Mouse (Mus musculus) intestine, embryonic 16.5 days (tissue): Measurements from ENCODE around the gene Arhgap18. TPM values are rescaled to one million over a fixed set of nuclear protein-coding genes. Genes with fewer than 3 reads are reported as not detected.

Source experiments
- ATAC-seq: fragments of 200-750 bp; cut with Nextera tagmentation; 2 replicates; pipeline ENCODE4 v1.8.0; 2017; ENCODE audit warnings: moderate TSS enrichment, moderate library complexity
- H3K27ac ChIP-seq: fragments of 300-500 bp; sonication (generic); 2 replicates; pipeline ENCODE4 v1.5.1; 2014; ENCODE audit warnings: mild to moderate bottlenecking, low read length
- H3K27me3 ChIP-seq: fragments of 300-500 bp; sonication (generic); replicated peaks from 2 replicates; pipeline ENCODE4 v1.6.1; 2014; ENCODE audit warnings: low read length, control low read depth, mixed read lengths; ENCODE audit not compliant: control insufficient read depth, insufficient read depth
- H3K36me3 ChIP-seq: fragments of 300-500 bp; sonication (generic); 2 replicates; pipeline ENCODE4 v1.6.1; 2014; ENCODE audit warnings: low read length, control low read depth; ENCODE audit not compliant: control insufficient read depth, insufficient read depth
- H3K4me1 ChIP-seq: fragments of 300-500 bp; sonication (generic); 2 replicates; pipeline ENCODE4 v1.6.1; 2014; ENCODE audit warnings: low read length, control low read depth, mixed read lengths; ENCODE audit not compliant: control insufficient read depth, insufficient read depth
- H3K4me2 ChIP-seq: fragments of 300-500 bp; sonication (generic); 2 replicates; pipeline ENCODE4 v1.6.1; 2014; ENCODE audit warnings: low read depth, low read length, control low read depth
- H3K4me3 ChIP-seq: fragments of 300-500 bp; sonication (generic); 2 replicates; pipeline ENCODE4 v1.5.1; 2014; ENCODE audit warnings: mild to moderate bottlenecking, low read length
- H3K9ac ChIP-seq: fragments of 300-500 bp; sonication (generic); 2 replicates; pipeline ENCODE4 v1.6.1; 2014; ENCODE audit warnings: low read depth, low read length
- H3K9me3 ChIP-seq: fragments of 300-500 bp; sonication (generic); 2 replicates; pipeline ENCODE4 v1.6.1; 2016; ENCODE audit warnings: low read length, control low read depth; ENCODE audit not compliant: control insufficient read depth
- WGBS: fragments of 180-500 bp; shearing (Covaris S2); extraction: QIAGEN DNeasy Blood & Tissue Kit; methylation state at CpG from one replicate; pipeline ENCODE4 v1.1.7; 2014; 5-methylcytosine and 5-hydroxymethylcytosine counted together
- polyA plus RNA-seq: library from polyadenylated mRNA; unstranded; fragments of >200 nt; fragmentation: Nextera tagmentation; extraction: Ambion mirVana; gene quantifications from 2 replicates; pipeline ENCODE4 v1.2.1, GENCODE M21; 2015

Gene Arhgap18
- polyA plus RNA-seq, 1 experiment from 2014 or later, result 48.9 TPM

GRCm38 (mm10) chr10:26849311-26849710 lies 96.1 kb downstream of the Arhgap18 start:
- WGBS, result 86% methylated on average over 4 of the region's 4 CpGs
- Histone ChIP-seq H3K36me3 (no peaks in the 10 kb centered on the region), H3K4me2 (no peak overlapping the region), H3K4me3 (no peak overlapping the region), H3K9me3 (no peaks in the 10 kb centered on the region), H3K9ac (no peak overlapping the region), H3K4me1 (no peaks in the 10 kb centered on the region), H3K27ac (no peak overlapping the region), H3K27me3 (no peaks in the 10 kb centered on the region)
- no peak for ATAC-seq

DNA sequence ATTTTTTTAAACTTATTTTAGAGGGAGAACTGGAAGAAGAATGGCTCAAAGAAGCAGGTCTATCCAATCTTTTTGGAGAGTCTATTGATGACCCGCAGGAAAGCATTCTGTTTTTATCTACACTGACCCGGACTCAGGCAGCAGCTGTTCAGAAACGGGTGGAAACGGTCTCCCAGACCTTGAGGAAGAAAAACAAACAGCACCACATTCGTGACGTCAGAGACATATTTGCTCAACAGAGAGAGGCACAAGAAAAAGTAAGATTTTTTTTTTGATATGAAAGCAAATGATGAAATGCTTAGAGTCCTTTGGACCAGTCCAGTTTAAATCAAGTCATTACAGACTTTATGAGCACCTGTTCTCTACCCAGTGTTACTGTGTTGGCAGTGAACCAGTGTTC lies 96.6 kb downstream of the Arhgap18 start:
- Histone ChIP-seq H3K4me1 (no peaks in the 10 kb centered on the region), H3K9me3 (no peaks in the 10 kb centered on the region), H3K9ac (no peak overlapping the region), H3K27ac (no peak overlapping the region), H3K27me3 (no peaks in the 10 kb centered on the region), H3K36me3 (no peaks in the 10 kb centered on the region), H3K4me3 (no peak overlapping the region), H3K4me2 (no peak overlapping the region)
- 0 out of 2 replicates have a peak, but pooled peaks have one; percentile 33 for ATAC-seq
- WGBS, result 55% methylated on average over 6 of the region's 6 CpGs

DNA sequence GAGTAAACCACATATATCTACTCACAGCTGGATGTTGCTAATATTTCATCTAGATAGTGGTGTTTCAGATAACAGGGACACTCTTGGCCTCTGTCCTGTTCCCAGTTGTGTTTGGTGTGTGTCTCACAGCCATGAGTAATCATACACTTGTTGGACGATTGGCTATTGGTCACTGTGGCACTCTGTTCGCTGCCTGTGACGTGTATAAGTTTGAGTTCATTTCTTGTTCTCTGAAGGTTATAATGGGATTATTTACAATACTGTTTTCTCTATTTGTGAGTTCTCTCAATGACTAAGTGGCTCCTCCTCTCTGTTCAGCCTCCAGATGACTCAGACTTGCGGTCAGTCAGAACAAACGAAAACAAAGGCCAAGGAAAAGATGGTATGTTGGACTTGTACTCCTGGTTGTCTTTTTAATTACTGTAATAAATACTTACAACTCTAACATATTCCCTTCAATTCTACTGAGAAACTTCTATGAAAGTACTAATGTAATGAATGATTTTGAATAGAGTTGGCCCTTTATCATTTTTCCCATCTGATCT lies 101.4 kb downstream of the Arhgap18 start:
- ATAC-seq, result no peak
- Histone ChIP-seq H3K27me3 (no peaks in the 10 kb centered on the region), H3K9ac (no peak overlapping the region), H3K4me2 (no peak overlapping the region), H3K27ac (no peak overlapping the region), H3K4me1 (no peaks in the 10 kb centered on the region), H3K9me3 (no peaks in the 10 kb centered on the region), H3K4me3 (no peak overlapping the region), H3K36me3 (no peaks in the 10 kb centered on the region)
- WGBS, result 78% methylated on average over 5 of the region's 5 CpGs

DNA sequence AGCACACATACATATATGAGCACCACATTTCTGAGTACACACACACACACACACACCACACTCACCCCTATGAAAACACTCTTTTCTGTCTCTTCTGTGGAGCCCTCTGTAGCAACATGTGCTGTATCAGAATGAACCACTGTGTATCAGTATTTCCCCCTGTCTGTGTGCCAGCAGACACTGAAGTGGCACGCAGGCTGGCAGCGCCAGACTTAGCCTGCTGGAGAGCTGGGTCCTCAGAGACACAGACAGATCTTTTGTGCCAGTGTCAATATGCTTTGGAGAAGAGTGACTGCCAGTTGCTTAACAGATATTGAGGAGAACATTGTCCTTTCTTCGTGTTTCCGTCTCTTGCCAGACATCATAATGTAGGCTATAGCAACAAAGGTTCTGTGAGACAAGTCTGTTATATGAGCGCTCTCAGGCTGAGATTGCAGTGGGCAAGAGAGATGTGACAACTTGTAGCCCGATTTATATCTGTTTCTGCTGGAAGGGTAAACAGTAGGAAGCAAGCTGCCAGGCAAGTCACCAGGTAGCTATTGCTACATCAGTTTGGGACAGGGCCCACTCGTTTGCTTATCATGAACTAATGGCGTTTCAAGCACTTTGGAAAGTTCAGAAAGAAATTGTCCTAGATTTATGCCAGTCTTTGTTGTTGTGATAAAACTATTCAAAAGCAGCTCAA lies 102.8 kb downstream of the Arhgap18 start:
- ATAC-seq, result no peak
- Histone ChIP-seq H3K27me3 (no peaks in the 10 kb centered on the region), H3K27ac (no peak overlapping the region), H3K36me3 (no peaks in the 10 kb centered on the region), H3K4me1 (no peaks in the 10 kb centered on the region), H3K9me3 (no peaks in the 10 kb centered on the region), H3K4me2 (no peak overlapping the region), H3K9ac (no peak overlapping the region), H3K4me3 (no peak overlapping the region)
- 67% methylated on average over 8 of the region's 8 CpGs for WGBS

GRCm38 (mm10) chr10:26857583-26857982 lies 104.4 kb downstream of the Arhgap18 start:
- H3K9ac ChIP-seq, result no peak overlapping the region
- H3K27me3 ChIP-seq, result no peaks in the 10 kb centered on the region
- H3K27ac ChIP-seq, result no peak overlapping the region
- no peak overlapping the region for H3K4me2 ChIP-seq
- H3K4me1 ChIP-seq, result no peaks in the 10 kb centered on the region
- no peak overlapping the region for H3K4me3 ChIP-seq
- no peak for ATAC-seq
- H3K36me3 ChIP-seq, result no peaks in the 10 kb centered on the region
- H3K9me3 ChIP-seq, result no peaks in the 10 kb centered on the region
- 82% methylated on average over 4 of the region's 4 CpGs for WGBS

GRCm38 (mm10) chr10:26858537-26858936 lies 105.3 kb downstream of the Arhgap18 start:
- Histone ChIP-seq H3K4me2 (no peak overlapping the region), H3K9ac (no peak overlapping the region), H3K27me3 (no peaks in the 10 kb centered on the region), H3K4me1 (no peaks in the 10 kb centered on the region), H3K36me3 (no peaks in the 10 kb centered on the region), H3K9me3 (no peaks in the 10 kb centered on the region), H3K27ac (no peak overlapping the region), H3K4me3 (no peak overlapping the region)
- WGBS, result 84% methylated on average over 4 of the region's 4 CpGs
- ATAC-seq, result no peak

- no peaks in the 10 kb centered on the region for H3K9me3 ChIP-seq
- H3K9ac ChIP-seq, result no peak overlapping the region
- ATAC-seq, result no peak
- H3K36me3 ChIP-seq, result no peaks in the 10 kb centered on the region
- H3K4me2 ChIP-seq, result no peak overlapping the region
- H3K4me3 ChIP-seq, result no peak overlapping the region
- H3K4me1 ChIP-seq, result no peaks in the 10 kb centered on the region
- no peak overlapping the region for H3K27ac ChIP-seq
- no peaks in the 10 kb centered on the region for H3K27me3 ChIP-seq
Observed at GRCm38 (mm10) chr10:26861231-26861630, 108.0 kb downstream of the Arhgap18 start.

DNA sequence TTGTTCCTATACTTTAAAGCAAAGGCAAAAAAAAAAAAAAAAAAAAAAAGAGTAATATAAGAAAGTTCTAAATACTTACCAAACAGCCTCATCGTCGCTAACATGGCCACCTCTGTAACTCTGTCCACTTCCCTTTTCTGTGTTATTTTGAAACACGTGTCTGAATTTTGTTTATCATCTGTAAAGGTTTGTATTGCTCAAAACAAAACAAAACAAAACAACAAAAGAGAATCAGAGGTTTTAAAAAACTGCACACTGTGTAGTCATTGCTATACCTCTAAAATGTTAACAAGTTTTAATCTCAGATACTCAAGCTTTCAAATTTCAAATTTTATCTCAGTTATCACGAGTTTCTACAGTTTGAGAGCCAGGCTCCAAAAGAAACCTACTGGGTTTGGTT lies 109.0 kb downstream of the Arhgap18 start:
- no peak for ATAC-seq
- Histone ChIP-seq H3K9me3 (no peaks in the 10 kb centered on the region), H3K27me3 (no peaks in the 10 kb centered on the region), H3K36me3 (no peaks in the 10 kb centered on the region), H3K4me2 (no peak overlapping the region), H3K4me3 (no peak overlapping the region), H3K27ac (no peak overlapping the region), H3K9ac (no peak overlapping the region), H3K4me1 (no peaks in the 10 kb centered on the region)
- 87% methylated on average over 4 of the region's 4 CpGs for WGBS

DNA sequence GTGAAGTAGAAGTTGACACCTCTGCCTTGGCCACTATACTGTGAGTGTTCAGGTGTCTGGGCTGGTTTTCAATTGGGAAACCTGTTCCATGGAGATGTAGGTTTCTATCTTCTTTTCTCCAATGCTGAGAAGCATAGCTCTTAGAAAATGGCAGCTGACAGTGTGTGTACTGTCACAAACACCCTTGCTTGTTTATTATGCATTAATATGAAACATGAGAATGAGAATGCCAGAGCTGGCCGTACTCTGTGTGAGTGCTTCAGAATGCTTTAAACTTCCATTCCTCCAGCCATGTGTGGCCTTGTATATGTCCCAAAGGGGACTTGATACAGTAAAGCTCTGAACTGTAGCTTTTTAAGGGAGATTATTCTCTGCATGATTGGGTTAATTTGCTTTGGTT lies 110.8 kb downstream of the Arhgap18 start:
- no peaks in the 10 kb centered on the region for H3K36me3 ChIP-seq
- no peak overlapping the region for H3K9ac ChIP-seq
- no peak overlapping the region for H3K27ac ChIP-seq
- no peaks in the 10 kb centered on the region for H3K27me3 ChIP-seq
- ATAC-seq, result no peak
- no peaks in the 10 kb centered on the region for H3K9me3 ChIP-seq
- no peak overlapping the region for H3K4me2 ChIP-seq
- WGBS, result 73% methylated on average over 1 of the region's 1 CpGs
- H3K4me1 ChIP-seq, result no peaks in the 10 kb centered on the region
- no peak overlapping the region for H3K4me3 ChIP-seq

DNA sequence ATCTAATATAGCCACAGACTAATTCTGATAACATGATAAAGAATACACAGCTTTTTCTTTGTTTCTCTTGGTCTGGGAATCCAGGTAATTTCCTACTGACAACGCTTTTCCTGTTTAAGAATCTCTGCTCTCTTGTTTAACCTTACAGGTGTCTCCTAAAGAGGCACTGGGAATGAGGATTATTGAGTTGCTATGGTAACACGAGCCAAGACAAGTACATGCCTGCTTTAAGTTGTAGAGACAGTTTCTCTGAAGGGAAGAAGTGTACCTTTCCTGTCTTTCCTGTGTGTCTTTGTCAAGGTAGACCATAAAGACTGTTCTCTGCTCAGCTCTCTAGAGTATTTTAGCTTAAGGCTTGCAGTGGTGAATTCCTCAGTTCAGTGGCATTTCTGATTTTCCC lies 117.6 kb downstream of the Arhgap18 start:
- H3K4me2 ChIP-seq, result no peak overlapping the region
- ATAC-seq, result no peak
- no peaks in the 10 kb centered on the region for H3K27me3 ChIP-seq
- H3K9me3 ChIP-seq, result no peaks in the 10 kb centered on the region
- no peak overlapping the region for H3K9ac ChIP-seq
- H3K4me1 ChIP-seq, result no peaks in the 10 kb centered on the region
- H3K36me3 ChIP-seq, result no peaks in the 10 kb centered on the region
- 38% methylated on average over 2 of the region's 2 CpGs for WGBS
- no peak overlapping the region for H3K4me3 ChIP-seq
- no peak overlapping the region for H3K27ac ChIP-seq
